Mouse (Mus musculus): ENCODE measurements at regions not wholly inside any gene's neighbourhood (a gene's known extent, or its start where the extent isn't known, plus 50 kb on each side); places are given as distances from the start of the nearest gene placed in this dataset.
"Not testable (repeated sequence)": the region's sequence is repeated elsewhere in the genome, so short reads cannot be mapped to it uniquely, and the experiment has no call there.

DNA sequence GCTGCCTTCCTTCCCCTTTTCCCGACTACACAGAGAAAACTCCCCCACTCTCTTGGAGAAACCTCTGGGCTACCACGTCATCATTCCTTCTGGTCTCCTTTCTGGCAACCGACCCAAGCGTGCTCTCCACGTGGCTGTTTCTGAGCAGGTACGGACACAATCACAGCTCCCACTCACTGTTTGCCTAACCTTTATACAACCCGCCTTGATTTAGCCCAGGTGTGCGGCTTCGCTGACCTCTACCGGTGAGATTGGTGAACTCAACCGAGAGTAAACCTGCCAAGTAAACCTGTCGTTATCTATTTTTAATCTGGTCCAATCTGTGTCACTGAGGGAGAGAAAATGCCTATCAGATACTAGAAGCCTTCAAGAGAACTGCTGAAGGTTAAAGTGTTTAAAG, 142.7 kb upstream of the Gnai1 start:
- no peak for DNase-seq

DNA sequence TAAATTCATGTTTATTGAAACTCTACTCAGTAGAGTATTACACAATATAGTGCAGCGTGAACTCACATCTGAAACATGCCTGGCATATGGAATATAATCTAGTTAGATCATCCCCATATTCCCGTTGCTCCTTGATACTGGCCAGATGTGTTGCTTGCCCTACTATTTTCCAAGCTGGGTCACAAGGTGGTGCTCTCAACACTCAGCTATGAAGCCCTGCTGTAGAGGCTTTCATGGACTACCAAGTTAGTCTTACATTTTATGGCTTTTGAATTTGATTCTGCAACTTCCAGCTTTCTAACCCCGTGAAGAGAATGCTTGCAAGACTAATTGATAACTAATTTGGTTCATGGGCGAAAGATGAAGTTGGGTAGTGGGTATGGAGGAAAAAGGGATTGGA, 134.2 kb upstream of the Gnai1 start:
- DNase-seq, result no peak

- DNase-seq, result no peak
These were observed 129.6 kb upstream of the Gnai1 start for GRCm38 (mm10) chr5:18489709-18490108.

- no peak for DNase-seq
These were observed 127.1 kb upstream of the Gnai1 start for GRCm38 (mm10) chr5:18487076-18487772.

- DNase-seq, result no peak
These were observed 124.2 kb upstream of the Gnai1 start for GRCm38 (mm10) chr5:18484376-18484775.

DNA sequence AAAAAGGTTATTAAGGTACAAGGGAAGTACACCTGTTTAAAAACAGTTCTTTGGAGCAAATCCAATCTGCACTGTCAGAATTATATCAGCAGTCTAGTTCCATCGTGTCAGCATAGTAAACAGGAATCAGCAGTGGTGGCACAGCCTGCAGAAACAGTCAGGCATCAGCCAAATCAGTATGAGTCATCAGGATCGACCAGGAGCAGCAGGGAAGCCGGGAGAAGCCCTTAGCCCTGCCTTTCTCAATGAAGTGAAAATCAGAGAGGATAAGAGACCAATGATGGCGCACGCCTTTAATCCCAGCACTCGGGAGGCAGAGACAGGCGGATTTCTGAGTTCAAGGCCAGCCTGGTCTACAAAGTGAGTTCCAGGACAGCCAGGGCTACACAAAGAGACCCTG, 118.3 kb upstream of the Gnai1 start:
- DNase-seq, result no peak

- DNase-seq, result no peak
These were observed 117.3 kb upstream of the Gnai1 start for GRCm38 (mm10) chr5:18477372-18478017.

DNA sequence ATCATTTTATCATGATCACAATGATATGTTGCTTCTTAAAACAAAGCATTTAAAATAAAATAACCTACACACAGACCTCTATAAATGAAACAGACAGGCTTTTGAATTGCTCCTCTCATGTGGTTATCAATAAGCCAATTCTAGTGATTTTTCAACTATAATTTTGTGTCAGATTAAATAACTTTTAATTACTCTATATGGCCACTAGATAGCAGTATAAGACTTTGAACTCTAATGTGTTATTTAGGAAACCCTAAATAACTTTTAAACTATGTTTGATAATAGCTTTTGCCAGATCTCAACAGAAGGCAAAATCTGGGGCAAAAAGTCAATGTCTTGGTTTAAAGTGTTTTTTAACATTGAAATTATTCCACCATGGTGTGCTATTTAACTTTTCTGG, 112.0 kb upstream of the Gnai1 start:
- no peak for DNase-seq

GRCm38 (mm10) chr5:18457771-18458170, 97.6 kb upstream of the Gnai1 start:
- DNase-seq, result no peak

GRCm38 (mm10) chr5:18456196-18456595, 96.0 kb upstream of the Gnai1 start:
- DNase-seq, result no peak

- DNase-seq, result not testable (repeated sequence)
These were observed 93.0 kb upstream of the Gnai1 start for GRCm38 (mm10) chr5:18452871-18453757.

DNA sequence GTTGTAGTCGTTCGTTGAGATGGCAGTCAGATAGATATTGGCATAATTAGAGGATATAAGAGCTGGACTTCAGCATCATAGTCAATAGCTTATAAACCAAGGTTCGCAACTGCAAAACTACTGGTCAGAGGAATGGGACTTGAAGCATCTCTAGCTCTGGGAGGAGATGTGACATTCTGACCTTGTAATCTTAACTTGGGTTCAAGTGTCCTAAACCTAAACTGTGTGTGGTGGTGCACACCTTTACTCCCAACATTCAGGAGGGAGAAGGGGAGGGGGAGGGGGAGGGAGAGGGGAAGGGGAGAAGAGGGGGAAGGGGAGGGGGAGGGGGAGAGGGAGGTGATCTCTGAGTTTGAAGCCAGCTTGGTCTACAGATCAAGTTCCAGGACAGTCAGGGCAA, 89.1 kb upstream of the Gnai1 start:
- no peak for DNase-seq

DNA sequence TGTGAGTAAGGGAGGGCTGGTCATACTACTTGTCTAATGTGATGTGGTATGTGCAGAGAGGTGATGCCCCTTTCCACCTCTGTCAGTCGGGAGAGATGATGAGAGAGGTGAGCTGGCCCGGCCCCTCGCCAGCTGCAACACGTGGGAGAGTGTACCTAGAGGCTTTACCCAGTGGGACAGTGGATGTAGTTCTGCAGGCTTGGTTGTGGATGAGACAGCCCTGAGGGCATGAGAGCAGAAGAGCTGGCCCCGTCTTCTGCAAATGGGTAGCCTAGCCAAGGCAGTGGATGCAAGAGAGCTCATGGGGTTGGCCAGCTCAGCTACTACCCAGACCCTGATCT, 88.1 kb upstream of the Gnai1 start:
- DNase-seq, result no peak

- no peak for DNase-seq
These were observed 87.6 kb upstream of the Gnai1 start for GRCm38 (mm10) chr5:18447665-18448329.

DNA sequence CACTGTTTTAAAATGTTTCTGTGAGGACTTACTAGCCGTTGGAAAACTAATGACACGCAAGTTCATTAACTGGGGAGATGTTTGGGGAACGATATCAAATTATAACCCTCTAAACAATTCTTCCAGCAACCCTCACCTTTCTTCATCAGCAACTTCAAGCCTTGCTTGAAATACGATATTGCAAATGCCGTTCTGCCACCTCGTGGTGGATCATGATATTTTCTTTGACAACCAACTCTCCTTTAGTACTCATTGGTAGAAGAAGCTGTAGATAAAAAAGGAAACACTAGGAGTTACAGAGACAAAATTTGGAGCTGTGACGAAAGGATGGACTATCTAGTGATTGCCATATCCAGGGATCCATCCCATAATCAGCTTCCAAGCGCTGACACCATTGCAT, 85.8 kb upstream of the Gnai1 start:
- DNase-seq, result peak; percentile 8

- DNase-seq, result no peak
These were observed 79.8 kb upstream of the Gnai1 start for GRCm38 (mm10) chr5:18439986-18440385.

GRCm38 (mm10) chr5:18439281-18439680, 79.1 kb upstream of the Gnai1 start:
- no peak for DNase-seq

DNA sequence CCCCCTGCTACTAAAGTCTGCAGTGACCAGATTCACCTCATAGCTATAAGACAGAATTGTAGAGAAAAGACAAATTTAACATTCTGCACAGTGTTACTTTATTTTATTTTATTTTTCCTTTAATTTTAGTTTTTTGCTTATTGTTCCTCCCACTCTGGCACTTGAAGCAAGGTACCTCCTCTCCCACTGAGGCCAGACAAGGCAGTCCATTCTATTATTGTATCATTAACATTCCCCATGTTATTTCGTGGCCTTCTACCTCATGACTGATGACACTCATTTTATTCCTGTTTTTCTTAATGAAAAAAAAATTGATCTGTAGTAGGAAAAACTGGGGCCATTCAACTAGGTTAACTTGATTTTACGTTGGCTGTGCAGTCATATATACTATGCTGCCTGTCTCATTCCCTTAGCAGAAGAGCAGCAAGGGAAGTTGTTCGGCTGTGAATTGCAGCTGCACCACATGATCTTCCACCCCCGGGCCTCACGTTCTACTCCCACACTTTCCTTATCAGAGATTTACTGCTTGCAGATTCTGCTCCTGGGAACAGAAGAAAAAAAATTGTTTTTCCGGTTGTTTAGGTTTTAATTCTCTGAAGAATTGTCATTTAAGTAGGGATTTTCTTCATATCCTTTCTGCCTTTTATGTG, 76.1 kb upstream of the Gnai1 start:
- no peak for DNase-seq

GRCm38 (mm10) chr5:18434245-18434644, 74.1 kb upstream of the Gnai1 start:
- DNase-seq, result no peak

GRCm38 (mm10) chr5:18433287-18433686, 73.1 kb upstream of the Gnai1 start:
- no peak for DNase-seq

GRCm38 (mm10) chr5:18425098-18425497, 64.9 kb upstream of the Gnai1 start:
- DNase-seq, result no peak

DNA sequence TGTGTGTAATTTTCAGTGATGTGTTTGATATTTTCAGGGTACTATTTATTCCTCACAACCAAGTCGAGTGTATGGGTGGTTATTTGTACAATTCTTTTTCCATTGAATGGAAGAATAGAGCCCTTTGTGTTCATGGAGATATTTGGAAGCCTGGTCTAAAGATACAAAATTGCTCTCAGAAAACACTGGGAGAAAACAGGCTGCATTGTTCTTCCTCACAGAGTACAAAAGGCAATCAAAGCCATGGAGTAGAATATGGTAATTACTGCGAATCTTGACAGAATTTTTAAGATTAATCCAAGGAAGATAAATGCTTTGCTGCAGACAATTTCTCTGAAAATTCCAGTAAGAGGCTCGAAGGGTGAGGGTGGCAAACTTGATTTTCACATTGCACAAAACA, 54.7 kb upstream of the Gnai1 start:
- no peak for DNase-seq
